Mouse (Mus musculus) CH12.LX (cell line): Measurements from ENCODE around the gene Xpo4. TPM values are rescaled to one million over a fixed set of nuclear protein-coding genes. Genes with fewer than 3 reads are reported as not detected.

ENCODE experiments used
- DNase-seq: peaks from one replicate; pipeline ENCODE4 v3.0.0-alpha.2; 2013; ENCODE audit errors: extremely low read depth
- H3K27ac ChIP-seq: 2 replicates; pipeline ENCODE4 v1.5.1; 2012; ENCODE audit warnings: low read depth, mild to moderate bottlenecking, control low read depth, moderate library complexity; ENCODE audit not compliant: insufficient read depth
- H3K27me3 ChIP-seq: replicated peaks from 2 replicates; pipeline ENCODE3; 2012; ENCODE audit warnings: inconsistent platforms
- H3K36me3 ChIP-seq, 2 experiments: replicated peaks in 1 of 2; 2 replicates each; pipeline versions ENCODE3 to v1.6.1; 2012; ENCODE audit warnings: inconsistent platforms in 1 of 2, low read length in 1 of 2, mild to moderate bottlenecking in 1 of 2, mixed read lengths in 1 of 2, moderate library complexity in 1 of 2; ENCODE audit not compliant: control insufficient read depth in 1 of 2, insufficient read depth in 1 of 2
- H3K4me1 ChIP-seq, 2 experiments: 2 replicates each; pipeline ENCODE4 v1.6.1; 2012; ENCODE audit warnings: inconsistent platforms in 1 of 2, moderate library complexity in 1 of 2; ENCODE audit not compliant: insufficient read depth in 2 of 2, control insufficient read depth in 1 of 2
- H3K4me2 ChIP-seq: 2 replicates; pipeline ENCODE4 v1.6.1; 2012; ENCODE audit warnings: low read depth, mild to moderate bottlenecking, control low read depth; ENCODE audit not compliant: poor library complexity, insufficient read depth, severe bottlenecking
- H3K4me3 ChIP-seq, 3 experiments: fragments of 150-350 bp in 1 of 3; sonication (generic) in 1 of 3; replicated peaks in 1 of 3; 2 replicates each; pipeline versions ENCODE3 to v1.5.1; 2011 to 2012; ENCODE audit warnings: low read depth in 2 of 3, low read length in 2 of 3, mild to moderate bottlenecking in 2 of 3, moderate library complexity in 2 of 3, control low read depth in 1 of 3, improper control_type of control experiment in 1 of 3, inconsistent platforms in 1 of 3, mixed read lengths in 1 of 3; ENCODE audit not compliant: poor library complexity in 1 of 3
- H3K79me2 ChIP-seq: replicated peaks from 2 replicates; pipeline ENCODE4 v1.6.1; 2012; ENCODE audit warnings: mild to moderate bottlenecking, moderate library complexity; ENCODE audit not compliant: control insufficient read depth, poor library complexity, insufficient read depth, severe bottlenecking; ENCODE audit errors: extremely low read depth
- H3K9ac ChIP-seq: 2 replicates; pipeline ENCODE4 v1.6.1; 2012; ENCODE audit warnings: low read depth, mild to moderate bottlenecking, control low read depth, moderate library complexity; ENCODE audit not compliant: insufficient read depth
- H3K9me3 ChIP-seq: replicated peaks from 2 replicates; pipeline ENCODE3; 2012; ENCODE audit warnings: low read length, inconsistent platforms, mixed read lengths
- BHLHE40 ChIP-seq: IDR thresholded peaks from 2 replicates; pipeline ENCODE4 v1.6.1; 2011; ENCODE audit warnings: mild to moderate bottlenecking, low read depth, low read length, improper control_type of control experiment
- E2F4 ChIP-seq: IDR thresholded peaks from 2 replicates; pipeline ENCODE4 v1.6.1; 2011; ENCODE audit warnings: low read depth, low read length, improper control_type of control experiment; ENCODE audit not compliant: insufficient replicate concordance
- EP300 ChIP-seq: IDR thresholded peaks from 2 replicates; pipeline ENCODE4 v1.6.1; 2011; ENCODE audit warnings: low read length, improper control_type of control experiment
- ETS1 ChIP-seq: conservative IDR thresholded peaks from 2 replicates; pipeline ENCODE4 v1.6.1; 2012; ENCODE audit warnings: low read depth, mild to moderate bottlenecking, inconsistent platforms, low read length, improper control_type of control experiment, moderate library complexity
- HCFC1 ChIP-seq: IDR thresholded peaks from 2 replicates; pipeline ENCODE4 v1.6.1; 2012; ENCODE audit warnings: low read depth, mild to moderate bottlenecking, inconsistent platforms, low read length, improper control_type of control experiment
- IRF4 ChIP-seq: IDR thresholded peaks from 2 replicates; pipeline ENCODE4 v1.6.1; 2014; ENCODE audit warnings: low read depth, mild to moderate bottlenecking, inconsistent platforms, low read length, improper control_type of control experiment
- JUN ChIP-seq: IDR thresholded peaks from 2 replicates; pipeline ENCODE4 v1.6.1; 2011; ENCODE audit warnings: low read depth, mild to moderate bottlenecking, low read length, improper control_type of control experiment, moderate library complexity; ENCODE audit not compliant: insufficient read depth
- MAFK ChIP-seq: IDR thresholded peaks from 2 replicates; pipeline ENCODE4 v1.6.1; 2011; ENCODE audit warnings: low read length, improper control_type of control experiment; ENCODE audit not compliant: insufficient replicate concordance
- MEF2A ChIP-seq: IDR thresholded peaks from 2 replicates; pipeline ENCODE4 v1.6.1; 2014; ENCODE audit warnings: low read depth, mild to moderate bottlenecking, inconsistent platforms, low read length, improper control_type of control experiment, borderline replicate concordance
- MYC ChIP-seq: IDR thresholded peaks from 2 replicates; pipeline ENCODE4 v1.6.1; 2011; ENCODE audit warnings: low read depth, mild to moderate bottlenecking, improper control_type of control experiment, low read length
- NELFE ChIP-seq: IDR thresholded peaks from 2 replicates; pipeline ENCODE4 v1.6.1; 2011; ENCODE audit warnings: low read depth, low read length, improper control_type of control experiment
- PAX5 ChIP-seq: IDR thresholded peaks from 2 replicates; pipeline ENCODE4 v1.6.1; 2012; ENCODE audit warnings: low read length, inconsistent platforms, mixed read lengths
- POLR2AphosphoS2 ChIP-seq: IDR thresholded peaks from 2 replicates; pipeline ENCODE4 v1.6.1; 2011; ENCODE audit warnings: low read depth, low read length, improper control_type of control experiment
- RAD21 ChIP-seq: IDR thresholded peaks from 2 replicates; pipeline ENCODE4 v1.6.1; 2011; ENCODE audit warnings: low read depth, mild to moderate bottlenecking, low read length, improper control_type of control experiment, moderate library complexity
- RCOR1 ChIP-seq: conservative IDR thresholded peaks from 2 replicates; pipeline ENCODE4 v1.6.1; 2012; ENCODE audit warnings: low read depth, mild to moderate bottlenecking, inconsistent platforms, low read length, improper control_type of control experiment
- SMC3 ChIP-seq: IDR thresholded peaks from 2 replicates; pipeline ENCODE4 v1.6.1; 2011; ENCODE audit warnings: low read depth, low read length, improper control_type of control experiment
- USF1 ChIP-seq: IDR thresholded peaks from 2 replicates; pipeline ENCODE4 v1.6.1; 2014; ENCODE audit warnings: low read depth, mild to moderate bottlenecking, inconsistent platforms, low read length, improper control_type of control experiment
- USF2 ChIP-seq: conservative IDR thresholded peaks from 2 replicates; pipeline ENCODE4 v1.6.1; 2011; ENCODE audit warnings: low read depth, low read length, improper control_type of control experiment
- ZKSCAN1 ChIP-seq: IDR thresholded peaks from 2 replicates; pipeline ENCODE4 v1.6.1; 2012; ENCODE audit warnings: low read depth, inconsistent platforms, low read length, improper control_type of control experiment, borderline replicate concordance
- ZMIZ1 ChIP-seq: IDR thresholded peaks from 2 replicates; pipeline ENCODE4 v1.6.1; 2012; ENCODE audit warnings: low read depth, mild to moderate bottlenecking, inconsistent platforms, low read length, improper control_type of control experiment
- ZNF384 ChIP-seq: IDR thresholded peaks from 2 replicates; pipeline ENCODE4 v1.6.1; 2012; ENCODE audit warnings: low read depth, low read length, improper control_type of control experiment, inconsistent platforms
- dilution Hi-C: fragments of 300-500 bp; cut with MboI; formaldehyde crosslinking; loops from 2 replicates; pipeline ENCODE4 v1.14.3; 2020; ENCODE audit warnings: low sequenced_read_pairs; ENCODE audit not compliant: extremely low pct_unique_long_range_greater_than_20kb, extremely low pct_ligation_motif_present
- in situ Hi-C: fragments of 300-500 bp; cut with MboI; formaldehyde crosslinking; loops from 3 replicates; pipeline ENCODE4 v1.14.3; 2019; ENCODE audit warnings: low sequenced_read_pairs, low pct_ligation_motif_present, low pct_unique_long_range_greater_than_20kb, mixed read lengths
- polyA plus RNA-seq: library from polyadenylated mRNA; unstranded; fragments of >175 nt; gene quantifications from 2 replicates; pipeline ENCODE4 v1.2.1, GENCODE M21; 2012; ENCODE audit warnings: low read depth; ENCODE audit not compliant: insufficient read length
- total RNA-seq, 2 experiments: library from RNA; depleted of rRNA; stranded (reverse); fragments of 300-350 nt in 1 of 2; fragments of >200 nt in 1 of 2; gene quantifications; 2 replicates each; pipeline ENCODE4 v1.2.3; 2012 to 2014

Gene Xpo4
- total and polyA plus RNA-seq, 3 experiments: 30.2 to 47.3 (median 43.0) TPM

GRCm38 (mm10) chr14:57617675-57618074, 47.6 kb downstream of the Xpo4 start:
- in situ Hi-C loops: no loop called here
- Histone ChIP-seq H3K27ac (no peak overlapping the region), H3K4me3 (no peak overlapping the region), H3K36me3 (peaks cover 19 to 47% of the 10 kb centered on the region in 2 experiments), H3K79me2 (no peaks in the 10 kb centered on the region; the same call in 1 of the 2 replicates), H3K9me3 (no peaks in the 10 kb centered on the region), H3K27me3 (no peaks in the 10 kb centered on the region), H3K4me2 (no peak overlapping the region), H3K9ac (no peak overlapping the region), H3K4me1 (peaks cover 0 to 59% of the 10 kb centered on the region in 2 experiments; a peak in 3 of 4 replicates)
- TF ChIP-seq USF1 (no peak), MAFK (no peak), IRF4 (no peak), E2F4 (no peak), MEF2A (no peak), HCFC1 (no peak), PAX5 (no peak), ZMIZ1 (no peak), JUN (no peak), RCOR1 (no peak), NELFE (no peak), SMC3 (no peak)
- peak; percentile 27 for DNase-seq
- dilution Hi-C loops: no loop called here

GRCm38 (mm10) chr14:57616339-57616965, 48.8 kb downstream of the Xpo4 start:
- H3K9ac ChIP-seq: no peak overlapping the region
- TF ChIP-seq USF2 (no peak), ETS1 (no peak), BHLHE40 (no peak), ZNF384 (no peak), IRF4 (no peak), MYC (no peak), ZKSCAN1 (no peak), POLR2AphosphoS2 (no peak), USF1 (no peak), RCOR1 (no peak), EP300 (no peak), RAD21 (no peak)
- no peaks in the 10 kb centered on the region for H3K9me3 ChIP-seq
- no peaks in the 10 kb centered on the region for H3K27me3 ChIP-seq
- no peak overlapping the region for H3K27ac ChIP-seq
- dilution Hi-C loops: no loop called here
- no peak for DNase-seq
- in situ Hi-C loops: no loop called here
- peaks cover 1% of the 10 kb centered on the region for H3K79me2 ChIP-seq
- peaks cover 14 to 36% of the 10 kb centered on the region in 2 experiments for H3K36me3 ChIP-seq
- peaks cover 0 to 71% of the 10 kb centered on the region in 2 experiments; a peak in 3 of 4 replicates for H3K4me1 ChIP-seq
- no peak overlapping the region for H3K4me2 ChIP-seq
- H3K4me3 ChIP-seq: no peak overlapping the region
